Mouse (Mus musculus) lung, embryonic 14.5 days (tissue): ENCODE results near the gene Cdk2. TPM values are rescaled to one million over a fixed set of nuclear protein-coding genes. Genes with fewer than 3 reads are reported as not detected.
A peak's percentile ranks its signal among the peaks of the same experiment; 100 is the strongest.
"Not testable (repeated sequence)": the region's sequence is repeated elsewhere in the genome, so short reads cannot be mapped to it uniquely, and the experiment has no call there.

ENCODE experiments used
- ATAC-seq: fragments of 200-750 bp; cut with Nextera tagmentation; 2 replicates; pipeline ENCODE4 v1.8.0; 2017; ENCODE audit warnings: mild to moderate bottlenecking, moderate TSS enrichment, moderate library complexity; ENCODE audit not compliant: insufficient read depth
- DNase-seq: peaks from one replicate; pipeline ENCODE4 v3.0.0-alpha.2; 2015
- H3K27ac ChIP-seq: fragments of 300-500 bp; sonication (generic); 2 replicates; pipeline ENCODE4 v1.5.1; 2014; ENCODE audit warnings: low read depth, mild to moderate bottlenecking, moderate library complexity
- H3K27me3 ChIP-seq: fragments of 300-500 bp; sonication (generic); 2 replicates; pipeline ENCODE4 v1.6.1; 2014; ENCODE audit warnings: low read length, control low read depth; ENCODE audit not compliant: insufficient read depth
- H3K36me3 ChIP-seq: fragments of 300-500 bp; sonication (generic); 2 replicates; pipeline ENCODE4 v1.6.1; 2014; ENCODE audit warnings: control low read depth; ENCODE audit not compliant: insufficient read depth
- H3K4me1 ChIP-seq: fragments of 300-500 bp; sonication (generic); 2 replicates; pipeline ENCODE4 v1.6.1; 2014; ENCODE audit warnings: antibody characterized with exemption, control low read depth; ENCODE audit not compliant: insufficient read depth
- H3K4me2 ChIP-seq: fragments of 300-500 bp; sonication (generic); 2 replicates; pipeline ENCODE4 v1.6.1; 2014; ENCODE audit warnings: mild to moderate bottlenecking
- H3K4me3 ChIP-seq: fragments of 300-500 bp; sonication (generic); 2 replicates; pipeline ENCODE4 v1.5.1; 2014; ENCODE audit warnings: low read depth, low read length
- H3K9ac ChIP-seq: fragments of 300-500 bp; sonication (generic); 2 replicates; pipeline ENCODE4 v1.6.1; 2014
- H3K9me3 ChIP-seq: fragments of 300-500 bp; sonication (generic); 2 replicates; pipeline ENCODE4 v1.6.1; 2016; ENCODE audit warnings: low read depth, low read length, control low read depth
- CTCF ChIP-seq: IDR thresholded peaks from 2 replicates; pipeline ENCODE4 v1.5.1; 2016; ENCODE audit warnings: antibody characterized with exemption, low read depth
- WGBS: fragments of 180-500 bp; shearing (Covaris S2); extraction: QIAGEN DNeasy Blood & Tissue Kit; methylation state at CpG from one replicate; pipeline ENCODE4 v1.1.7; 2014; 5-methylcytosine and 5-hydroxymethylcytosine counted together
- polyA plus RNA-seq: library from polyadenylated mRNA; unstranded; fragments of >200 nt; fragmentation: Nextera tagmentation; extraction: Ambion mirVana; gene quantifications from 2 replicates; pipeline ENCODE4 v1.2.1, GENCODE M21; 2014

Cdk2 gene
- polyA plus RNA-seq, 1 experiment from 2014 or later: 105 TPM

DNA sequence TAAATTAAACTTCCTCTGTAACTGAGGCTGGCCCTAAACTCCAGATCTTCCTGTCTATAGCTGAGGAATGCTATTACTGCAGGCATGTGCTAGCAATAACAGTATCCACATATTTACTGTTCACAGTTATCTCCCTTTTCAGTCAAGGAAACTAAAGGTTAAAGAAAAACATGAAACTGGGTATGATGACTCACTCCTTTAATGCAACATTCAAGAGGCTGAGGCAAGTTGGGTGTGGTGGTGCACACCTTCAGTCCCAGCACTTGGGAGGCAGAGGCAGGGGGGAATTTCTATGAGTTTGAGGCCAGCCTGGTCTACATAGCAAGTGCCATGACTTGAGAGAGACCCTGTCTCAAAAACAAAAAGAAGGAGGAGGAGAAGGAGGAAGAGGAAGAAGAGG lies 27.2 kb upstream of the Cdk2 start:
- no peak for TF ChIP-seq CTCF
- H3K9me3 ChIP-seq: no peaks in the 10 kb centered on the region

DNA sequence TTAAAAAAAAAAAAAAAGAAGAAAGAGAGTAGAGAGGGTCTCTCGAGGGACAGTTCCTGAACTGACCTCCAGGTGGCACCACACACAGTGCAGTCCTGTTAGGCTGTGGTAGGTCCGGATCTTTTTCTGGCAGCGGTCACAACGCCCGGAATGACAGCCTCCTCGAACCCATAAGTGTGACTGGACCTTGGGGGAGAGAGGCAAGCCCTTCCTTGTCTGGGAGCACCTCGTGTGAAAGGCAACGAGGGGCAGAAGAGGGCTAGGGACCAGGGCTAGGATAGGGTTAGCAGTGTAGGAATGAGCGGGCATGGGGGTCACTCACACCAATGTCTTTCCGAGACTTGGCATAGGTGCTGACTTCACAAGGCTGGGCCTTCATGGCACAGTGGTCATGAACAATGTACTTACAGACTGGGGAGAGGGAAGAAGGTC lies 26.2 kb upstream of the Cdk2 start:
- no peak overlapping the region for H3K27ac ChIP-seq
- DNase-seq (peak; percentile 92), ATAC-seq (peak; percentile 74)
- H3K4me3 ChIP-seq: no peak overlapping the region
- H3K9me3 ChIP-seq: no peaks in the 10 kb centered on the region
- 19% methylated on average over 10 of the region's 10 CpGs for WGBS
- H3K4me1 ChIP-seq: no peaks in the 10 kb centered on the region
- H3K27me3 ChIP-seq: no peaks in the 10 kb centered on the region
- 0 out of 2 replicates have a peak overlapping the region, but pooled peaks have one; percentile 20 for H3K4me2 ChIP-seq
- peak; percentile 88 for TF ChIP-seq CTCF
- H3K36me3 ChIP-seq: no peaks in the 10 kb centered on the region
- no peak overlapping the region for H3K9ac ChIP-seq

More for the DNA sequence above, 27.2 kb upstream of the Cdk2 start:
- H3K9ac ChIP-seq: no peak overlapping the region
- H3K4me3 ChIP-seq: no peak overlapping the region
- no peak overlapping the region for H3K27ac ChIP-seq
- H3K36me3 ChIP-seq: no peaks in the 10 kb centered on the region
- H3K4me1 ChIP-seq: no peaks in the 10 kb centered on the region
- ATAC-seq: no peak
- DNase-seq: no peak
- H3K4me2 ChIP-seq: no peak overlapping the region
- H3K27me3 ChIP-seq: no peaks in the 10 kb centered on the region

DNA sequence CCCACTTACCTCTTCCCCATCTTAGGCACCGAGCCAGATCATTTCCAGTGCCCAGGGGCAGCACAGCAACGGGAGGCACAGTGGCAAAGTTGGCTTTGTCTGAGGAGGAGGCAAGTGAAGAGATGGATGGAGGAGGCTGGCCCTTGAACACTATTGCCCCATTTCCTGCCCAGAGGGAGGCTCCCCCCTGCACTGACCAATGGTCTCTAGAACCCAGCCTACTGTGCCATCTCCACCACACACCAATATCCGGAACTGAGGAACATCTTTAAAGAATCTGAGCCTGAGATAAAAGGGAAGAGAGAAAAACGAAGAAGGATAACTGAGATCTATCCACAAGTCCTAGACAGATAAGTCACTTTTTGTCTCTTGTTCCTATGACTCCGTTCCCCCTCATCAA lies 23.2 kb upstream of the Cdk2 start:
- no peak overlapping the region for H3K4me2 ChIP-seq
- H3K27me3 ChIP-seq: no peaks in the 10 kb centered on the region
- 78% methylated on average over 5 of the region's 5 CpGs for WGBS
- no peak for TF ChIP-seq CTCF
- H3K9ac ChIP-seq: no peak overlapping the region
- no peak for DNase-seq
- ATAC-seq: no peak
- no peaks in the 10 kb centered on the region for H3K36me3 ChIP-seq
- H3K4me3 ChIP-seq: no peak overlapping the region
- H3K9me3 ChIP-seq: no peaks in the 10 kb centered on the region
- no peak overlapping the region for H3K27ac ChIP-seq
- no peaks in the 10 kb centered on the region for H3K4me1 ChIP-seq

DNA sequence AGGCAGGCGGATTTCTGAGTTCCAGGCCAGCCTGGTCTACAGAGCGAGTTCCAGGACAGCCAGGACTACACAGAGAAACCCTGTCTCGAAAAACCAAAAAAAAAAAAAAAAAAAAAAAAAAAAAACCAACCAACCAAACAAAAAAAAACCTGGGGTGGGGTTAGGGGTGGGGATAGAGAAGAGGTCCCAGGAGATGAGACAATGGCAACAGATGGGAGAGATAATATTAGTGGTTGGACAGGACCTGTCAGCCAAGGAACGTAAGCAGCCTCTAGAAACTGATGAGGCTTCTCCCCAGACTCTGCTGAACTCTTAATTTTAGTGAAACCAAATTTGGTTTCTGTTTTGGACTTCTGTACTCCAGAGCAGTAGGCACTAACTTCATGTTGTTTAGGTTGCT lies 20.6 kb upstream of the Cdk2 start:
- H3K4me2 ChIP-seq, H3K4me3 ChIP-seq, H3K27me3 ChIP-seq, ATAC-seq, H3K27ac ChIP-seq, H3K9me3 ChIP-seq, H3K4me1 ChIP-seq, DNase-seq, H3K9ac ChIP-seq, H3K36me3 ChIP-seq: not testable (repeated sequence)
- WGBS: 82% methylated on average over 3 of the region's 4 CpGs

DNA sequence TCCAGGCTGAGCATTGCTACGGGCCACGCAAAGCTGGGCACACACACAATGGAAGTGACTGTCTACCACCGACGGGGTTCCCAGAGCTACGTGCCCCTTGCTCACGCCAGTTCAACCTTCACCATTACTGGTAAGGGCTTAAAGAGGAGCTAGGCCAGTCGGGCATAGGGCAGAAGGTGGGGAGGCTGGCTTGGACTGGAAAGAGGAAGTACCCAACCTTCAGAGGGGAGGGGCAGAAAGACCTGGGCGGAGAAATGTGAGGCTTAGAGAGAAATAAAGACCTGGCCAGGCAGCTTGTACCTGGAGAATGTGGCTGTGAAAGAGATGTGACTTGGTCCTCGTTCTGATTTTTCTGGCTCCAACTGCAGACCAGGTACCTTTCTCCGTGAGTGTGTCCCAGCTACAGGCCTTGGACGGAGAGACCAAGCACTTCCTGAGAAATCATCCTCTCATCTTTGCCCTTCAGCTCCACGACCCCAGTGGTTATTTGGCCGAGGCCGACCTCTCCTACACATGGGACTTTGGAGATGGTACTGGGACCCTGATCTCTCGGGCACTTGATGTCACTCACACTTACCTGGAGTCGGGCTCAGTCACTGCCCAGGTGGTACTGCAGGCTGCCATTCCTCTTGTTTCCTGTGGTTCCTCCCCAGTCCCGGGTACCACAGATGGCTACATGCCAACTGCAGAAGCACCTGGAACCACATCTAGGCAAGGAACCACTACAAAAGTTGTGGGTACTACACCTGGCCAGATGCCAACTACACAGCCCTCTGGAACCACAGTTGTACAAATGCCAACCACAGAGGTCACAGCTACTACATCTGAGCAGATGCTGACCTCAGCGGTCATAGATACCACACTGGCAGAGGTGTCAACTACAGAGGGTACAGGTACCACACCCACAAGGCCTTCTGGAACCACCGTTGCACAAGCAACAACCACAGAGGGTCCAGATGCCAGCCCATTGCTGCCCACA lies 11.0 kb upstream of the Cdk2 start:
- Histone ChIP-seq H3K4me1 (no peaks in the 10 kb centered on the region), H3K36me3 (no peaks in the 10 kb centered on the region), H3K27me3 (no peaks in the 10 kb centered on the region), H3K9me3 (no peaks in the 10 kb centered on the region), H3K27ac (no peak overlapping the region), H3K9ac (no peak overlapping the region), H3K4me2 (no peak overlapping the region), H3K4me3 (no peak overlapping the region)
- DNase-seq: no peak
- TF ChIP-seq CTCF: no peak
- WGBS: 80% methylated on average over 19 of the region's 19 CpGs
- no peak for ATAC-seq

DNA sequence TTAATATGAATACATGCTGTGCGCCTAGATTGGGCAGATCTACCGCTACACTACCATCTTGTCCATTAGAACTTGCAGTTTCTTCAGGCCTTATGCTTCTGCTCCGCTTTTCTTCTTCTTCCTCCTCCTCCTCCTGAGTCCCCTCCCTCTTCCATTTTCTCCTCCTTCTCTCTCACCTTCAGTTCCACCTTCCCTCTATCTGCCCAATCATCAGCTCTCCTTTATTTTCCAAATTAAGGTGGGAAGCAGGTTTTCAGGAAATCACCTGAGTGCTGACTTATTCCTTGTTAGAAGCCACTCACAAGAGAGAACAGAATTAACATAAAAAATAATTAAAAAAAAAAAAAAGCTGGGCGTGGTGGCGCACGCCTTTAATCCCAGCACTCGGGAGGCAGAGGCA lies 6.5 kb upstream of the Cdk2 start:
- not testable (repeated sequence) for H3K27me3 ChIP-seq, H3K4me2 ChIP-seq, H3K27ac ChIP-seq, H3K4me3 ChIP-seq, H3K9me3 ChIP-seq, H3K9ac ChIP-seq, H3K4me1 ChIP-seq, DNase-seq, ATAC-seq, H3K36me3 ChIP-seq
- 91% methylated on average over 7 of the region's 7 CpGs for WGBS

DNA sequence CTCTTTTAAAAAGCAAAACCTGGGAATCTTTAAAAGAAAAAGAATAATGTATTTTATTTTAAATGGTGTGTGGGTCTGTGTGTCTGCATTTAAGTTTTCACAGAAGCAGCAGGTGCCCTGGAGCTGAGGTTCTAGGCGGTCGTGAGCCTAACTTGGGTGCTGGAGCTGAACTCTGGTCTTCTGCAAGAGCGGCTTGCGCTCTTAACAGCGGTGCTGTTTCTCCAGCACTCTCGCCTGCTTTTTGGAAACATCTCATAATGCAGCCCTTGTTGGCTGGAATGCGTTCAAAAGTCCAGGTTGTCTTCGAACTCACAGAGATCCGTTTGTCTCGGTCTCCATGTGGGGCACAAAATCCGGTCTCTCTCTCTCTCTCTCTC lies 474 bp upstream of the Cdk2 start:
- ATAC-seq: peak; percentile 23

More for the DNA sequence above, 474 bp upstream of the Cdk2 start:
- peak overlapping the region; percentile 88 for H3K9ac ChIP-seq
- 14% methylated on average over 11 of the region's 11 CpGs for WGBS
- DNase-seq: peak; percentile 52
- H3K4me3 ChIP-seq: peak overlapping the region; percentile 83
- peaks cover 3% of the 10 kb centered on the region; the same call in 1 of the 2 replicates for H3K4me1 ChIP-seq
- no peaks in the 10 kb centered on the region for H3K9me3 ChIP-seq
- TF ChIP-seq CTCF: no peak
- no peaks in the 10 kb centered on the region for H3K27me3 ChIP-seq
- peak overlapping the region; percentile 99 for H3K27ac ChIP-seq
- H3K4me2 ChIP-seq: peak overlapping the region; percentile 62
- H3K36me3 ChIP-seq: peaks cover 31% of the 10 kb centered on the region
